Mouse (Mus musculus): Measurements from ENCODE around the gene Frat2.

DNA sequence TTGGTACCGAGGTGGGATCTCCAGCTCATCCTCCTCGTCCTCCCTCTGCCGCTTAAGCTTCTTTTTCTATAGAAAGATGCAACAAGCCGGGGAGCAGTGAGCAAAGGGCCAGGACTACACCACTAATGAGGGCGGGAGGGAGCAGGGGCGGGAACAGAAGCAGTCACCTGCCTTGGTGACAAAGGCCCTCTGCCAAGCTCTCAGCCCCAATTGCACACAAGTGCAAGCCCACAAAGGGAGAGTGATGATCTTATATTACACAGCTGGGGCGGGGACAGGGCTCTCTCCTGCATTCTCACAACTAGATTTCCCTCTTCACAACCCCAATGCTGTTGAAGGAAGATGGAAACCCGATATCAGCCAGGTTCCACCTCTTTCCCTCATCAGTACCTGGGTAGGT is 18.8 kb upstream of the Frat2 start:
- no peak for TF ChIP-seq GATA1 (IDR thresholded peaks at IDR 0.05; ENCODE audit: low read depth, low read length)
- no peak for TF ChIP-seq CTCF (IDR thresholded peaks at IDR 0.05 in 2 of 3, conservative IDR thresholded peaks at IDR 0.05 in 1 of 3; ENCODE audit: control insufficient read depth in 1 of 3, insufficient read depth in 1 of 3, low read depth in 2 of 3, low read length in 3 of 3, poor library complexity in 1 of 3, severe bottlenecking in 1 of 3)
- no peak for TF ChIP-seq ZMIZ1 (IDR thresholded peaks at IDR 0.05; ENCODE audit: low read depth, low read length)
- no peak for TF ChIP-seq POLR2A (IDR thresholded peaks at IDR 0.05; ENCODE audit: control insufficient read depth in 1 of 2, insufficient read depth in 1 of 2, low read depth in 1 of 2, low read length in 2 of 2, poor library complexity in 1 of 2)
- TF ChIP-seq MAFK (IDR thresholded peaks at IDR 0.05; ENCODE audit: borderline replicate concordance, low read depth, low read length) = no peak
- no peak for TF ChIP-seq KAT2A (conservative IDR thresholded peaks at IDR 0.05; ENCODE audit: low read depth, low read length)
- no peak for TF ChIP-seq MXI1 (IDR thresholded peaks at IDR 0.05; ENCODE audit: low read depth, low read length)
- no peak for TF ChIP-seq SMC3 (IDR thresholded peaks at IDR 0.05; ENCODE audit: low read depth, low read length)
- TF ChIP-seq RCOR1 (IDR thresholded peaks at IDR 0.05; ENCODE audit: low read depth, low read length) = no peak

All from MEL (cell line).